Mouse (Mus musculus) cerebellum, postnatal 10 days (tissue): Measurements from ENCODE around the gene Stx6.

Experiments
- DNase-seq, 2 experiments: peaks; one replicate each; pipeline ENCODE4 v3.0.0; 2021; ENCODE audit warnings: mixed read lengths in 2 of 2

Gene Stx6

GRCm38 (mm10) chr1:155210011-155210763 lies 51.7 kb downstream of the Stx6 start:
- peak; percentile 91 to 95 for DNase-seq

DNA sequence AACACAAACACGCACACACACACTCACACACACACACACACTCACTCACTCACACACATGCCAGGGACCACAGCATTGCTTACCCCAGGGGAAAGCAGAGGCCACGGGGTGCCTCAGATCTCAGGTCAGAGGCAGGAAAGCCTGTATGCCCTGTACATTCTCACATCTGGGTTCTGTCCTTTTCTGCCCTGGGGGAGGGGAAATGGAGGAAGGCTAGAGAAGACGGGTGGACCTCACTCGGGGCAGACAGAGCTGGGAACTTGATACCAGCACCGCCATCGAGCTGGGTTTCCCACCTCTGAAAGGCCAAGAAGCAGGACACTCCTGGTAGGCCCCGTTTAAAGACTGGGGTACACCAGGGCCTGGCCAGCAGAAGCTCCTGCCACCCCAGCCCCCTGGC lies 52.5 kb downstream of the Stx6 start:
- DNase-seq = peak; percentile 41 to 45

GRCm38 (mm10) chr1:155212081-155212480 lies 53.6 kb downstream of the Stx6 start:
- DNase-seq = peak; percentile 47 to 56

- peak; percentile 66 to 77 for DNase-seq
These were observed 54.0 kb downstream of the Stx6 start for GRCm38 (mm10) chr1:155212493-155212892.

DNA sequence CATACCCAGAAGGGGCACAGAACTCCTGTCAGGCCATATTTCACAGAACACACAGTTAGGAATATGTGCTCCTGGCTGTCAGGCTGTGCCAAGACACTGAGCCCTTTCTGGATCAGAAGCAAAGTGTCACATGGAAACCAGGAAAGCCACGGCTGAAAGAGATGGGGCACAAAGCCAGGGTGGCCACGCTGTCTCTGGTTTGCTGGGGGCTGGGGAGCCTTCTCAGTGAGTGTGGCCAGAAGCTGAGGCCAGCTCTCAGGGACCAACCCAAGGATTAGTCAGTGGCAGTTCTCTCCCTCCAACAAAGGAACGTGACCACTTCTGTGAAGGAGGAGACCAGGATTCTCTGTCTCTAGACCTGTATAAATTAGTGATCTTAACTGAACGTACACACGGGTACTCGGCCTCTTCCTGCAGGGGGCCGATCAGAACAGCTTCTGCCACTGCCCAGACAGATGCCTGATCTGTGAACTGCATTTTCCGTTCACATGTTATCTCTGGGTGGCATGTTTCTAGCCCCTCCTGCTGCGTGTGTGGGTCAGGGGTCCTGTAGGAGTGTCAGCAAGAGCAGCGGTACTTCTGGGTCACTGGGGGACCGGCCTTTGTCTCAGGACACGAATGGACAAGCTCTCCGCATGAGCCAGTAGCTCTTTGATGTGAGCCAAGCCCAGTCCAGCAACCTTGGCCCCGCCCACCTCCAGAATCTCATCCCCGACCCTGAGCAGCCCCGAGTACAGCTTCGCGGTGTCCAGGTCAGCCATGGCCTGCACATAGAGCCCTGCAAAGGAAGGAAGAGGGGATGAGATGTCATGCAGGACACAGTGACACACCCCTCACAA lies 54.6 kb downstream of the Stx6 start:
- peak; percentile 87 to 91 for DNase-seq

DNA sequence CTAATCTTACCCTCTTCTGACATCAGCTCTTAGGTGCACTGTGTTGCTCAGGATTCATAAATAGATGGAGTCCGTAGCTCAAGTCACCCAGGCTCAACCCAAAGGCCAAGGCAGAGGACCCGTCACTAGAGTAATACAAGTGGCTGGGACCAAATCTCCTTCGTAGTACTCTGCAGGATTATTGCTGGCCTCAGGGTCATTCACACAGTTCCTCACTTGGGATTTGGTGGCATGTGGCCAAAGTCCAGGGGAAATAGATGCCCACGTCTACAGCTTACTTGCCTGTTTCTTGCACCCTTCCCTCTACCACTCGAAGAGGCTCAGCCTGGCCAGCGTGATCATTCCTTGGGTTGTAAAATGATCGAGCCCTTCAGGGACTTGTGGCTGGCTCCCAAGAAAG lies 55.4 kb downstream of the Stx6 start:
- DNase-seq = peak; percentile 41 to 62

- peak; percentile 49 to 55 for DNase-seq
These were observed 56.7 kb downstream of the Stx6 start for GRCm38 (mm10) chr1:155215066-155215764.

DNA sequence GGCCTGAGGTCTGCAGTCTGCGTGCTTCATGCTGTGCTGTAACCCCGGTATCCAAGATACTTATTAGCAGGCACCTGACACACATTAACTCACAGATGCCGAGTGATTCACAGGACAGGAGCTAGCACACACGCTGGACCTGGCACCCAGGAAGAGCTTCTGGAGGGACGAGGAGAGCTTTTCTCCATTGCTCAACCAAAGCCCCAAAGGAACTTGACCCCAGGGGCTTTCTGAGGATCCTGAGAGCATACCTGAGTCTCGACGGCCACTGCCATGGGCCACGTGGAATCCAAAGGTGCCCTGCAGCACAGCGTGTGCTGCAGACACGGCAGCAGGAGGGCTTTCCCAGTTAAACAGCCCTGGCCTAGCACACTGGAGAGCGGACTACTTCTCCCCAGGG lies 57.8 kb downstream of the Stx6 start:
- peak in 1 of 2 experiments; percentile 19 for DNase-seq

GRCm38 (mm10) chr1:155216844-155217243 lies 58.3 kb downstream of the Stx6 start:
- DNase-seq = peak in 1 of 2 experiments; percentile 12

DNA sequence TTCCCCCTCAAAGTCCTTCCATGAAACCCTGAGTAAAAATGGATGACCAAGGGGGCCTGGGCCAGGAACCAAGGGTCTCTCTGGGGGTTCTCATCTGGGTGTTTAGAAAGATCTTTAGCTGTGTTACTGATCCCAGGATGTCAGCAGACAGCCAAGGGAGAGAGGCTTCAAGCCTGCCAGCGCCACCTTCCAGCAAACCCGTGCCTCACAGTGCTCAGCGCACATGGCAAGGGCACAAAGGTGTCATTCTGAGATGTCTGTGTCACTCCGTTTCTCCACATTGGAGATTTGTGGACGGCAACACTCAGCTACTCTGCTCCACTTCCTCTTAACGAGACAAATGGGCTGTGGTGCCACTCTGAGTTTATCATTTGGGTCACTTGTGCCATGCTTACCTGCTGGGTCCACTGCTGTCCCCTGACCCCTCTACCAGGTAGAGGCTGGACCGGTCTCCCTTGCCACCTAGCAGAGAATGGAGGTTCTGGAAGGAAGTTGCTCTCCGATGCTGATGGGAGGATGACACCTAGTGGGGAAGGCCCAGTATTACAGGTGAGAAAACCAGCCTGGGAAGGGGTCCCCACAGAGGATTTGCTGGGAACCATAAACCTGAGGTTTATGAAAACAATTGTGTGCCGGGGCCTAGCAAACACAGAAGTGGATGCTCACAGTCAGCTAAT lies 59.5 kb downstream of the Stx6 start:
- DNase-seq = peak; percentile 86 to 88

- peak in 1 of 2 experiments; percentile 21 for DNase-seq
These were observed 60.4 kb downstream of the Stx6 start for GRCm38 (mm10) chr1:155218924-155219323.

GRCm38 (mm10) chr1:155222101-155222669 lies 63.7 kb downstream of the Stx6 start:
- DNase-seq = peak; percentile 80 to 82

DNA sequence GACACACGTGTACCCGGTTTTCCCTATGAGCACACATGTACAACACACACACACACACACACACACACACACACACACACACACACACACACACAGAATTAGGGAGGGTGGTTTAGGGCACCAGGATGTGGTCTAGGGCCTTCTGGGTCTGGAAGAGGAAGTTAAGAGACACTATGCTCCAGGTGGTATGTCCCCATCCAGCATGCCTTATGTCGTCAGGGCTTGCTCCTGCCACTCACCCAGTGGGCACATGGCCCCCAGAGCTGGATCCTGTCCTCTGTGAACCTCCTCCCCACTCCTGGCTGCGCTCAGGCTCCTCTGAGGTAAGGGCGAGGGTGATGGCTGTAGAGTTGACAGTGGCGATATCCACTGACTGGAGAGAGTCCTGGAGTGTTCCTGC lies 64.5 kb downstream of the Stx6 start:
- no peak for DNase-seq

GRCm38 (mm10) chr1:155223849-155224554 lies 65.5 kb downstream of the Stx6 start:
- DNase-seq = peak; percentile 95 to 96

GRCm38 (mm10) chr1:155229464-155230411 lies 71.2 kb downstream of the Stx6 start:
- peak; percentile 79 to 83 for DNase-seq

GRCm38 (mm10) chr1:155232385-155232784 lies 73.9 kb downstream of the Stx6 start:
- DNase-seq = peak; percentile 76 to 83

DNA sequence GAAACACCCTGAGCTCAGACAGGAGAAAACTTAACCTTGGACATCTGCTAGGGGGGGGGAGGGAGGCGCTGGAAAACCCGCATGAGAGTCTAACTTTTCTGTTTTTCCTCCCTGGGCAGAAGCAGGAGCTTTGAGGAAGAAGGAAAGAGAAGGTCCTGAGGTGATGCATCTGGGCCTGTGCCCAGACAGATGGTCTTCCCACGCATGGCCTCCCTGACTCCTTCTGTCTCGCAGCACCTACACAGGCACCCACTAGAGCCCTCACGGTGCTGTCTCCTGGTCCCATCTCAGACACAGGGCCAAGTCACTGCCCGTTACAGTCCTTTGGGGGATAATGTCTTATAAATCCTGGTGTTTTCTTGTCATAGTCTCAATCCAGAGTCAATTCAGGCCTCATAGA lies 74.3 kb downstream of the Stx6 start:
- peak; percentile 76 to 85 for DNase-seq

GRCm38 (mm10) chr1:155233378-155233777 lies 74.9 kb downstream of the Stx6 start:
- no peak for DNase-seq

DNA sequence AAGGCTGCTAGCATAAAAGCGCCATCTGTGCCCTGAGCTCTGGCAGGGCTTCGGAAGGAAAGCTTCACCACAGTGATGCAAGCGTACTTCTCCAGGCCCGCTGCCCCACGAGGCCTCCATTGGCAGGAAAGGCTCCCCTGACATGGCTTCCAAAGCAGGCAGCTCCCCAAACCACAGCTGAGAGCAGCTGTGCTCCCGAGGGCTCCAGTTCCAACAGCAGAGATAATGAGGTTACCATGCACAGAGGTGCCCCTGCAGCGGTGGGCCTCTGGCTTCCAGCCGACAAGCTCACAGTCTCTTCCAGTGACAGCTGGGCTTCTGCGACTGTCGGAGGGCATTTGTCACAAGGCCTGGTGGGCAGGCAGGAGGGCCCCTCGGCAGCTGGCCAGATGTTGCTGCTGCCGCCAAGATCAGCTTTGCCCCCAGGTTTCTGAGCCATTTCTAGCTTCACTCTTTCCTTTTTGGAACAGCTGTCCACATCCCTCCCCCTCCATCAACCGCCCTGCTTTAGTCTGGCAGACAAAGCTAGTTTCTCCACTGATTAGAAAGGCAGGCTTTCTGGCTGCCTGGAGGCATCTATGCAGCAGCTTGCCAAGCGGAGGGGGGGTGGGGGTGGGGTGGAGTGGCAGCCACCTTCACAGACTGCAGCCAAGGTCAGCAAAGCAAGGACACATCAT lies 75.6 kb downstream of the Stx6 start:
- peak; percentile 85 to 87 for DNase-seq

DNA sequence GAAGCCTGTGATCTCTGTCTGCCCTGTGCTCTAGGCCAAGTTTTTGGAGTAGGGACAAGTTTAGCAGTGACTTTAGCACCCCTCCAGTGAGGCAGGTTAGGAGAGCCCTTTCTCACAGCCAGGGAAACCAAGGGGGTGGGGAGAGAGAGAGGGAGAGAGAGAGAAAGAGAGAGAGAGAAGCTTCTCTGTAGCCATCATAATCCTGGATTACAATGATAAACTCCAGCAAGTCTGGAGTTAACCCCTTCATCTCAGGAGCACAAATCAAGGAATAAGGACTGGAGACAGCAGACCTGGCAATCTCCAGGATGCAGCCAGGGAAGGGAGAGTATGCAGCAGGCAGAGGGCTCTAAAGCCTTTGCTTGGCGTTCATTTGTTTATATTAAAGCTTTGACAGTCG lies 77.1 kb downstream of the Stx6 start:
- peak in 1 of 2 experiments; percentile 16 for DNase-seq
